Mouse (Mus musculus) natural killer cell, adult 2 months (primary cell): ENCODE results near the gene Rasgrf1.
A peak's percentile ranks its signal among the peaks of the same experiment; 100 is the strongest.

Experiments
- DNase-seq, 2 experiments: peaks; one replicate each; pipeline ENCODE4 v3.0.0; 2022; ENCODE audit warnings: low spot score in 2 of 2

Rasgrf1 gene

GRCm38 (mm10) chr9:89970271-89970670 is 60.6 kb downstream of the Rasgrf1 start:
- DNase-seq = no peak

GRCm38 (mm10) chr9:89970886-89971486 is 61.3 kb downstream of the Rasgrf1 start:
- no peak for DNase-seq

- no peak for DNase-seq
These were observed 62.6 kb downstream of the Rasgrf1 start for GRCm38 (mm10) chr9:89972321-89972720.

GRCm38 (mm10) chr9:89973856-89974255 is 64.1 kb downstream of the Rasgrf1 start:
- no peak for DNase-seq

GRCm38 (mm10) chr9:89974463-89974931 is 64.8 kb downstream of the Rasgrf1 start:
- no peak for DNase-seq

- no peak for DNase-seq
These were observed 66.7 kb downstream of the Rasgrf1 start for GRCm38 (mm10) chr9:89976366-89976940.

GRCm38 (mm10) chr9:89979248-89979647 is 69.5 kb downstream of the Rasgrf1 start:
- no peak for DNase-seq

GRCm38 (mm10) chr9:89982256-89982655 is 72.5 kb downstream of the Rasgrf1 start:
- DNase-seq = no peak

- DNase-seq = no peak
These were observed 78.3 kb downstream of the Rasgrf1 start for GRCm38 (mm10) chr9:89988053-89988452.

- DNase-seq = no peak
These were observed 79.3 kb downstream of the Rasgrf1 start for GRCm38 (mm10) chr9:89988811-89989528.

GRCm38 (mm10) chr9:90006432-90006831 is 96.7 kb downstream of the Rasgrf1 start:
- DNase-seq = no peak

- no peak for DNase-seq
These were observed 97.4 kb downstream of the Rasgrf1 start for GRCm38 (mm10) chr9:90007094-90007493.

- DNase-seq = no peak
These were observed 98.4 kb downstream of the Rasgrf1 start for GRCm38 (mm10) chr9:90008138-90008537.

- no peak for DNase-seq
These were observed 102.1 kb downstream of the Rasgrf1 start for GRCm38 (mm10) chr9:90011849-90012248.

GRCm38 (mm10) chr9:90014649-90015048 is 104.9 kb downstream of the Rasgrf1 start:
- no peak for DNase-seq

- no peak for DNase-seq
These were observed 106.5 kb downstream of the Rasgrf1 start for GRCm38 (mm10) chr9:90016204-90016603.

GRCm38 (mm10) chr9:90020866-90021265 is 111.2 kb downstream of the Rasgrf1 start:
- DNase-seq = no peak

- DNase-seq = peak in 1 of 2 experiments; percentile 20
These were observed 111.7 kb downstream of the Rasgrf1 start for GRCm38 (mm10) chr9:90021442-90021841.

GRCm38 (mm10) chr9:90027709-90028108 is 118.0 kb downstream of the Rasgrf1 start:
- no peak for DNase-seq

- peak in 1 of 2 experiments; percentile 8 for DNase-seq
These were observed 124.2 kb downstream of the Rasgrf1 start for GRCm38 (mm10) chr9:90033922-90034321.

- DNase-seq = no peak
These were observed 125.5 kb downstream of the Rasgrf1 start for GRCm38 (mm10) chr9:90035168-90035567.

GRCm38 (mm10) chr9:90035794-90036193 is 126.1 kb downstream of the Rasgrf1 start:
- DNase-seq = no peak

- DNase-seq = no peak
These were observed 126.6 kb downstream of the Rasgrf1 start for GRCm38 (mm10) chr9:90036313-90036712.
